Mouse (Mus musculus): ENCODE data around the gene Cisd1.

DNA sequence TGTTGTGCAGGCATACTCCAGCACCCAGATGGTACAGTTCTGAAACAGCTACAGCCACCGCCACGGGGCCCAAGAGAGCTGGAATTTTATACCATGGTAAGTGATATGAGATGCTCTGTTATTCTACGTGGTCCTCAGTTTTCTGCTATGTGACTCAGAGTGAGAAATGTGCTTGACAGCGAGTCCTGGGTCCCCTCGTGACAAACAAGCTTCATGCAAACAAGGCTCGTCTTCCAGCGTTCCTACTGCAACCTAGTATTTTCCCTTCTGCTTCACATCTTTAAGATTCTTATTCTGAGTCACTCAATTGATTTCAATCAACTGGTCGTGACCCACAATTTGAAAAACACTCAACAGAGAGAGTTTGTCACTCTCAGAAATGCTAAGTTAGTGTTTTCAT lies 18.7 kb upstream of the Cisd1 start:
- TF ChIP-seq POLR2A (IDR thresholded peaks at IDR 0.05; ENCODE audit: borderline replicate concordance, low read depth, low read length) (no peak), CTCF (IDR thresholded peaks at IDR 0.05; ENCODE audit: low read depth, low read length) (no peak)

Measured in bone marrow macrophage, adult 2 months (primary cell).